Mouse (Mus musculus) neutrophil, adult 5-6 weeks (primary cell): Measurements from ENCODE around the gene Ces2a. TPM values are rescaled to one million over a fixed set of nuclear protein-coding genes. Genes with fewer than 3 reads are reported as not detected.

Experiments
- total RNA-seq: library from RNA; stranded (forward); fragments of 200-1000 nt; gene quantifications from 2 replicates; pipeline ENCODE4 v1.2.3, GENCODE M21; 2017

Ces2a gene
- total RNA-seq, 1 experiment from 2014 or later, result not detected

Other genes with a start within 250 kb of the Ces2a start
- 0.81 and 1.2 TPM in 2 replicates for gene Terb1, start 224.1 kb upstream of the Ces2a start, total RNA-seq
- 98.6 and 98.9 TPM in 2 replicates for gene Nae1, start 199.4 kb upstream of the Ces2a start, total RNA-seq
- gene Car7, start 199.3 kb upstream of the Ces2a start, total RNA-seq, result 2.2 and 2.4 TPM in 2 replicates
- gene Pdp2, start 142.6 kb upstream of the Ces2a start, total RNA-seq, result 6.0 and 6.5 TPM in 2 replicates
- gene Cdh16, start 109.6 kb upstream of the Ces2a start, total RNA-seq, result 2.0 TPM in 1 of 2 replicates, not detected in the other
- gene Rrad, start 102.7 kb upstream of the Ces2a start, total RNA-seq, result 13.0 and 20.0 TPM in 2 replicates
- gene Ciao2b, start 92.0 kb upstream of the Ces2a start, total RNA-seq, result 21.1 and 22.6 TPM in 2 replicates
- gene Ces2b, start 97.6 kb downstream of the Ces2a start, total RNA-seq, result not detected in 2 replicates
- not detected in 2 replicates for gene Ces2c, start 113.1 kb downstream of the Ces2a start, total RNA-seq
- gene Ces2e, start 192.3 kb downstream of the Ces2a start, total RNA-seq, result not detected in 2 replicates
- 0.86 and 1.5 TPM in 2 replicates for gene Ces2f, start 213.4 kb downstream of the Ces2a start, total RNA-seq
- gene Ces2g, start 227.7 kb downstream of the Ces2a start, total RNA-seq, result not detected in 2 replicates